Mouse (Mus musculus): ENCODE results near the gene Rph3a. TPM values are rescaled to one million over a fixed set of nuclear protein-coding genes. Genes with fewer than 3 reads are reported as not detected.

Gene Rph3a
- total RNA-seq (2017) = not detected in 3 replicates

DNA sequence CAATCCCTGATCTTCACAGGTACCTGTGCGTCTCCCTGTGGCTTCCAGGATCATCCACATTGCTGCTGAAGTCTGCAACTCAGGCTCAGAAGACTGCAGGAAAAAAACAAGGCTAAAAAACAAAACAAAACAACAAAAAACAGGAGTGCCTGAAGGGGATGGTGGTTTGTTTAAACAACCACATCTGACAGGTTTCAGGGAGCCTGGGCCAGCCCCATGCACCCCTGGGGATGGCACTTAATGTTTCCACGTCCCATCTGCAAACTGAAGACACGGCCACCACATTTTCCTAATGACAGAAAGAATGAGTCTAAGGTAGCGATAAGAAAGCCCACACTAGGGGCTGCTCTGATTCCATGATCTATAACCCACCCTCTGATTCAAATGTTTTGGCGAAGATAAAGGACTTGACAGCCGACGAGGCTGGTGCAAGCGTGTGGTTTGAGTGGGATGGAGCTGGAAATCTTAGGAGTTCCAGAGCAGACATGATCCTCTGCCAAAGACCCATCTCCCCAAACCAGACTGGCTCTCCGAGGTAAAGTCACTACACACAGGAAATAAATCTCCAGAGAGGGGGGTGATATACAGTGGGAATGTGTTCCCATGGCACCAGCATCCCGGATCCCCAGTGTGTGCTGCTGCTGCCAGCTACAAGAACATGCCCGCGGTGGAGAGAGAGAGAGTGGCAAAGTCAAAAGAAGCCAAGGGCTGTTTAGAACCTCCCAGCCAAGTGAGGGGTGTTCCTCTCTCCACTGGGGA lies at the start of gene Rph3a:
Gene Rph3a, minus strand, starts transcription at position 282 of the 759 bp plus-strand sequence.
- no peak for ATAC-seq (replicated peaks; ENCODE audit: insufficient number of reproducible peaks, low FRiP score, low TSS enrichment, poor library complexity, severe bottlenecking)

DNA sequence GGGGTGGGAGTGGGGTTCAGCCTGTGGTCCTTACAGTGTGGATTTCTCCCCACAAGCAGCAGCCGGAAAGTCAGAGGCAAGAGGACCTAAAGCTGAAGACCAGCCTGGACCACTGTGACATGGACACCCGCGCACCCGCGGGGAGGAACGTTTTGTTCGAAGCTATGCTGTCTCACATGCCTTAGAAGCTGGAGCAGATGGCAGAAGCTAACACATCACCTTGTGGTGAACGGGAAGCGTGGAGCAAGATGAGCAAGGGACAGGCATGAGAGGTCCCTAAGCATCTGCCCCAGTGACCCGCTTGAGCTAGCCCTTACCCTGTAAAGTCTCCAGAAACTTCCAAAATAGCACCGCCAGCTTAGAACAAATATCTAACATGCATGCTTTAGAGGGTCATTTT lies 48.4 kb upstream of the Rph3a start:
- no peak for ATAC-seq (replicated peaks; ENCODE audit: insufficient number of reproducible peaks, low FRiP score, low TSS enrichment, poor library complexity, severe bottlenecking)

- ATAC-seq (replicated peaks; ENCODE audit: insufficient number of reproducible peaks, low FRiP score, low TSS enrichment, poor library complexity, severe bottlenecking) = no peak
Measured at GRCm38 (mm10) chr5:121053886-121054285, 44.0 kb upstream of the Rph3a start.

- no peak for ATAC-seq (replicated peaks; ENCODE audit: insufficient number of reproducible peaks, low FRiP score, low TSS enrichment, poor library complexity, severe bottlenecking)
Measured at GRCm38 (mm10) chr5:121041791-121042190, 31.9 kb upstream of the Rph3a start.

DNA sequence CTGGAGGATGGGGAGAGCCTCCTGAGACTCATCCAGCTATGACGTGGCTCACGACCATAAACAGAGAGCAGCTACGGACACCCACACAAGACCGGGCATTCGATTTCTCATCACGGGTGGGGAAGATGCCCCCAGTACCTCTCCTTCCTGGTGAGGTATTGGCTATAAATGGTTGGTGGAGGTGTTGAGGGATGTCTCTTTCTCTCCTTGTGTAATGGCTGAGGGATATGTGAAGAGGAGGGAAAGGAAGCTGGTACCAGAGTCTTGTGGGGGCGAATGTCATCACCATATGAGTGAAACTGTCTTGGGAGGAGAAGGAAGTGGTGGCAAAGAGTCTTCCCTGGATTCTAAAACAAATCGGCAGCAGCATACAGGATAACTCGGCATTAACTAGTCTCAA lies 29.6 kb upstream of the Rph3a start:
- no peak for ATAC-seq (replicated peaks; ENCODE audit: insufficient number of reproducible peaks, low FRiP score, low TSS enrichment, poor library complexity, severe bottlenecking)

DNA sequence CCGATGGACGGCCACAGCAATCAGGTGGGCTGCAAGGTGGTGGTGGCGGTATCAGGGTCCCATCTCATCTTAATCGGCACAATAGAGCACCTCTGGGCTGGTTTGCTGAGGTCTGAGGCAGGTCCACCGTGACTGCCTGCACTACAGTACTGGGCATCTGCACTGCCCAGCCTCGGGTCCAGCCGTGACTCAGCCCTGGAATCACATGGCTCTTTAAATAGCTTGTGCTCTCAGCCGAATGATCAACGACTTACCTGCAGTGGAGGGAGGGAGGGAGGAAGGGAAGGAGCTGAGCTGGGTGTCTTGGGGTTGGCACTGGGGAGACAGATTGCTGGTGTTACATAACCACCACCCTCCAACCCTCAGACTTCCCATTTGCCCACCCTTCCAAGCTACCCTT lies 20.3 kb upstream of the Rph3a start:
- no peak for ATAC-seq (replicated peaks; ENCODE audit: insufficient number of reproducible peaks, low FRiP score, low TSS enrichment, poor library complexity, severe bottlenecking)

DNA sequence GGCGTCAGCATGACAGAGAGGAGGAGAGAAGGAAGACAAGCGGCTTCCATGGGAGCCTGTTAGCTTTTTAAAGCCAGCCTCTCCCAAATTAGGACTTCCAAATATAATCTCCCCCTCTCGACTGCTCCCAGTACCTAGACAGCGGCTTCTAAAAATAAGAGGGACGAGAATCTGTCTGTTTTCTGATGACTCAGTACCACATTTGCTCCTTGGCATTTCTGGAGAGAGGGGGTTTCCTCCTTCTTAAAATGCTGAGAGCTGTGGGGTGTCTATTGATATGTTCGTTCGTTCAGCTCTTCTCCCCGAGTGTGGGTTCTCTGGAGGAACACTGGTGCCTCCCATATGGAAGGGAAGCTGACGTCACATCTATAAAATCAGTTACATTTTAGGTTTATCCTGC lies 9.6 kb upstream of the Rph3a start:
- ATAC-seq (replicated peaks; ENCODE audit: insufficient number of reproducible peaks, low FRiP score, low TSS enrichment, poor library complexity, severe bottlenecking) = no peak

GRCm38 (mm10) chr5:121017699-121018098 lies 7.8 kb upstream of the Rph3a start:
- no peak for ATAC-seq (replicated peaks; ENCODE audit: insufficient number of reproducible peaks, low FRiP score, low TSS enrichment, poor library complexity, severe bottlenecking)

DNA sequence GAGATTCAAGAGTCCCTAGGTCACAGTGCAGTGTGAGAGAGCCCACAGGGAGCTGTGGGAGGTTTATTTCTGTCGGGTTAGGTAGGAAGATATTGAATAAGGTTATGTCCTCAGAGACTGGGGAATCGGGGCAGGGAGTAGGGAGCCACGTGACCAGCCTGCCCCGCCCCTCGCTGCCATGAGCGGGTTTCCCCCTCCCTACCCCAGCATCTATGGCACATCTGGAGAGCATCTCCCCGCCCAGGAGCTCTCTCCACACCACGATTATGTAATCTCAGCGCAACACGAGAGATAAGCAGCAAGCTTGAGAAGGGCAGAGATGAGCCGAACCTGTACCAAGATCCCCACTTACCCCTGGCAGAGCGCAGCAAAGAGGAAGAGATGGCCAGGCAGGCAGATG lies 6.5 kb upstream of the Rph3a start:
- ATAC-seq (replicated peaks; ENCODE audit: insufficient number of reproducible peaks, low FRiP score, low TSS enrichment, poor library complexity, severe bottlenecking) = no peak

DNA sequence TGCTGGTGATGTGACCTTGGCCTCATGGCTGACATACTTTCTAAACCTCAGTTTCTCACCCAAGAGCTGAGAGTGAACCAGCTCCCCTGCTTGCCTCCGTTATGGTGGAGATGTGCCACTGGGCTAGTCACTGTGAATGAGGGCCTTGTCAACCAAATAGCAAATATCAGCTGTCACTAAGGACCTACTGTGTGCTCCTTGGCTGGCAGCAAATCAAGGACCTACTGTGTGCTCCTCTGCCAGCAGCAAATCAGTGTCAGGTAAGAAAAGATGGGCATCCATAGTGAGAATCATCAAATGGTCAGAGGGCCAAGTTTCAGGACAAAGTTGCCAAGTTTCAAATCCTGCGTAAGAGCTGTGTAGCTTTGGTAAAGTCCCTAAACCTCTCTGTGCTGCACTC lies 4.6 kb upstream of the Rph3a start:
- ATAC-seq (replicated peaks; ENCODE audit: insufficient number of reproducible peaks, low FRiP score, low TSS enrichment, poor library complexity, severe bottlenecking) = no peak

DNA sequence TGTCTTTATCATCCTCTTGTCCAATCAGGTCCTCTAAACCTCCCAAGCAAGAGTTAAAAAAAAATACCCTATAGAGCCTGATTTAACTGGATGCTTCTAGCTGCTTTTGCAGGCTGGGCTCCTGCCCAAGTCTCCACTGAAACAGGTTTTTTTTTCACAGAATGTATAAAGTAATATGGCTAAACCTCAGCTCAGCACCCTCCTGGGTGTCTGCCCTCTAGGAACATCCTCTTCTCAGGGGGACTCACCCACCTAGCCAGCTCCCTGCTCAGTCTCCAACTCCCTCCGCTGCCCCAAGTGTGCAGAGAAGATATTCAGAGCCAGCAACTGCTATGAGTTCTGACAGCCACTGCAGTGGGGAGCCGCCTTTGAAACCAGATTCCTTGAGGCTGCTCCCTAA lies 2.1 kb upstream of the Rph3a start:
- no peak for ATAC-seq (replicated peaks; ENCODE audit: insufficient number of reproducible peaks, low FRiP score, low TSS enrichment, poor library complexity, severe bottlenecking)

- peak; percentile 71 for ATAC-seq (replicated peaks; ENCODE audit: insufficient number of reproducible peaks, low FRiP score, low TSS enrichment, poor library complexity, severe bottlenecking)
Measured at GRCm38 (mm10) chr5:121009406-121009805, 486 bp downstream of the Rph3a start.

GRCm38 (mm10) chr5:121008411-121009239 lies 1.3 kb downstream of the Rph3a start:
- ATAC-seq (replicated peaks; ENCODE audit: insufficient number of reproducible peaks, low FRiP score, low TSS enrichment, poor library complexity, severe bottlenecking) = no peak

DNA sequence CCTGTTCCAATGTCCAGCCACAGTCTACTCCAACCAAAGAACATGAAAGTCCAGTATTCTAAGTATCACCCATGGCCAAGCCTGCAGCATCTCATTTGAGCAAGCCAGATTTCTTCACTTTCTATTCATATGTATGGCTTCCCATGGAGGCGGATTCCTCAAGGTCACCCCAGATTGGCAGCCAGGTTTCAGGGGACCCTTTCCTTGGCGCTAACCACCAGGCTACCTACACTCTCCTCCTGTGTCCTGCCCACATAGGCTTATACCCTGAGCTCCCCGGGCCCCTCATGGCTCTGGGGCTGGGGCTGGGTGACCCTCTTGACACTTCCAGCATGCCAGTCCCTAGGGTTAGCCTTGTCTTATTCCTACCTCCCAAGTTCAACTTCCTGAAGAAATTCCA lies 2.3 kb downstream of the Rph3a start:
- no peak for ATAC-seq (replicated peaks; ENCODE audit: insufficient number of reproducible peaks, low FRiP score, low TSS enrichment, poor library complexity, severe bottlenecking)

- no peak for ATAC-seq (replicated peaks; ENCODE audit: insufficient number of reproducible peaks, low FRiP score, low TSS enrichment, poor library complexity, severe bottlenecking)
Measured at GRCm38 (mm10) chr5:121007130-121007529, 2.8 kb downstream of the Rph3a start.

DNA sequence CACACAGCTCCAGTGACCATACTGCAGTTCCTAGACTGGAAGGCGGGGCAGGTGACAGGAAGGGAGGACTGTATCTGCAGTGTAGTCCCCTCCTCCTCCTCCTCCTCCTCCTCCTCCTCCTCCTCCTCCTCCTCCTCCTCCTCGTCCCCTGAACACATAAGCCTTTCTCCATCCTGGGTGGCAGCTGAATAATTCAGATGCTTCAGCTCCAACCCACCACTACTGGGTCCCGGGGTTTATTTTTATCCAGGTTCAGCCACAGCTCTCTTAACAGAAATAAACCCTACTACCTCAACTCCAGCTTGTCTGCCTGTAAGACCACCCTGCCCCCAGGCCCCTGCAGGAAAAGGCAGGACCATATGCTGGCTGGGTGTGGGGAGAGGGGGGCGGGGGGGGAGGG lies 3.7 kb downstream of the Rph3a start:
- no peak for ATAC-seq (replicated peaks; ENCODE audit: insufficient number of reproducible peaks, low FRiP score, low TSS enrichment, poor library complexity, severe bottlenecking)

- ATAC-seq (replicated peaks; ENCODE audit: insufficient number of reproducible peaks, low FRiP score, low TSS enrichment, poor library complexity, severe bottlenecking) = no peak
Measured at GRCm38 (mm10) chr5:121003781-121004180, 6.1 kb downstream of the Rph3a start.

DNA sequence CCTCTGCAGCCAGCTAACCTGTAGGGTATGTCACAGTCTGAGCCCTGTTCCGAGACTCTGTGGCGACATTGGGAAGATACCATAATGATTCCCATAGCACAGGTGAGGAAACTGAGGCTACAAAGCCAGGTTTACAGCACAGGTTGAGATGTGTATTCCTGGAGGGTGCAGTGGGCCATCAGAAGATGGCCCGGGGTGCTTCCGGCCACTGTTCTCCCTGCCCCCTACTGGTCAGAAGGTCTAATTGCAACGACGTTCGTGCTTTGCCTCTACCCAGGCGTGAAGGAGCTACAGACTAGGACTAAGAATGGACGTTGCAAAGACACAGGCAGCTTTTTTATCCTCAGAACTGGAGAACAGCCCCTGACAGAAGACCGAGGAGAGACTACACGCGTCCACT lies 10.3 kb downstream of the Rph3a start:
- no peak for ATAC-seq (replicated peaks; ENCODE audit: insufficient number of reproducible peaks, low FRiP score, low TSS enrichment, poor library complexity, severe bottlenecking)

DNA sequence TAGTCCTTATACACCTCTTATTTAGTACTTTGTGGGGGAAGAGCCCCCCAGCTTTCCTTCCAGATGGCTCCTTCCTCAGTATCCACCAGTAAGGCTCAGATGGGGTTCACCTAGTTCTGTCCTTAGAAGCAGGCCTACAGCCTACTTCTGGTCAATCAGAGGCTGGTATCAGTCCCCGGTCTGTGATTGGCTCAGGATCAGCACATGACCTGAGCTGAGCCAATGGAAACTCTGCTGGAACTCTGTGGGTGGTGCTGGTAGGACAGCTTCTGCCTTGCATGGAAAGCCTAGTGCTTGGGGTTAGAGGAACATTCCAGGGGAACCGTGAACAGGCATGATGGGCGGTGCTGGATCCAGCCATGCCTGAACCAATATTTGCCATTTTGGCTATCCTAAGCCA lies 21.5 kb downstream of the Rph3a start:
- no peak for ATAC-seq (replicated peaks; ENCODE audit: insufficient number of reproducible peaks, low FRiP score, low TSS enrichment, poor library complexity, severe bottlenecking)

DNA sequence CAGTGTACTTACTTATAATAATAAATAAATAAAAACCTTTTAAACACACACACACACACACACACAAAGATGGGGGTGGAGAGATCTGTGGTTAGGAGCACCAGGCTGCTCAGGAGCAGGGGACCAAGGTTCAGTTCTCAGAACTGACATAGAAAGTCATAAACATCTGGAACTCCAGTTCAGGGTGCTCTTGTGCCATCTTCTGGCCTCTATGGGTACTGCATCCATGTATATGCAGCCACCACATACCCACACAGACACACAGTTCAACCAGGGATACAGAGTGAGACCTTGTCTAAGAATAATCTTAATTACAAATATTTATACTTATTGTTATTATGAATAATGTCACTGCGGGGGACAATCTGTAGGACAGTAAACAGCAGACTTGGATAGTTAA lies 26.9 kb downstream of the Rph3a start:
- ATAC-seq (replicated peaks; ENCODE audit: insufficient number of reproducible peaks, low FRiP score, low TSS enrichment, poor library complexity, severe bottlenecking) = no peak

All from monocyte, adult 5-6 weeks (primary cell).